ENCODE assay signal across 8 mouse cellular contexts in genomic region chr6:82705221-82705620, GRCm38 (mm10). TPM values are rescaled to one million over a fixed set of nuclear protein-coding genes. Genes with fewer than 3 reads are reported as not detected.
DNase-seq lines count a peak whose midpoint lies in the region; ATAC-seq lines count a peak whose summit lies in the region.

Gene Pole4, minus strand, starts transcription at chr6:82705365.

- no peak within 1 kb of the TSS for H3K9ac ChIP-seq in midbrain, embryonic 15.5 days

- H3K9me3 ChIP-seq in midbrain, embryonic 15.5 days, result no peaks in the 10 kb centered on the region

- H3K27me3 ChIP-seq in midbrain, embryonic 15.5 days (replicated peaks), result no peaks in the 10 kb centered on the region

- no peak within 1 kb of the TSS for H3K27ac ChIP-seq in brown adipose tissue, adult 24 weeks (replicated peaks; ENCODE audit: low read depth, low read length)
- H3K27ac ChIP-seq in midbrain, embryonic 15.5 days, result no peak within 1 kb of the TSS

- DNase-seq in left cerebral cortex, adult 18-20 months (ENCODE audit: low spot score in 2 of 2), result no peak
- no peak for DNase-seq in left cerebral cortex, adult 11 months (ENCODE audit: low spot score)
- DNase-seq in heart, adult 8-10 months (ENCODE audit: low spot score), result no peak
- no peak for DNase-seq in layer of hippocampus, postnatal 25 days (ENCODE audit: extremely low spot score in 1 of 2, low spot score in 1 of 2)
- DNase-seq in cerebellum, postnatal 4 days (ENCODE audit: low spot score in 2 of 2), result no peak
- DNase-seq in thymus, adult 18-20 months, result no peak

- 83% methylated on average over 5 of the region's 5 CpGs for WGBS in midbrain, embryonic 15.5 days

- no peak within 1 kb of the TSS for H3K4me2 ChIP-seq in midbrain, embryonic 15.5 days

- no peaks in the 10 kb centered on the region for H3K4me1 ChIP-seq in brown adipose tissue, adult 24 weeks (ENCODE audit: control insufficient read depth, insufficient read depth, insufficient read length, low read length)
- H3K4me1 ChIP-seq in midbrain, embryonic 15.5 days, result peaks cover 8% of the 10 kb centered on the region

- ATAC-seq in midbrain, embryonic 15.5 days (replicated peaks), result no peak

- H3K4me3 ChIP-seq in brown adipose tissue, adult 24 weeks (ENCODE audit: insufficient read depth, low read depth, low read length), result no peak within 1 kb of the TSS
- no peak within 1 kb of the TSS for H3K4me3 ChIP-seq in midbrain, embryonic 15.5 days

- H3K36me3 ChIP-seq in midbrain, embryonic 15.5 days (replicated peaks), result no peaks in the 10 kb centered on the region

RNA-seq across cellular contexts. Expression of gene Pole4, which starts in this region (rescaled TPM):
- 10 to 100 TPM; 34.5 to 36.1 TPM for total RNA-seq in left cerebral cortex, adult 18-20 months (2021)
- 61.9 and 64.7 TPM in 2 replicates for polyA plus RNA-seq in brown adipose tissue, adult 24 weeks (2012; ENCODE audit: insufficient read depth, insufficient read length, missing spikeins)
- total RNA-seq in heart, adult 8-10 months (2022), result 10 to 100 TPM; 15.0 to 19.2 (median 17.6) TPM
- total RNA-seq in layer of hippocampus, postnatal 25 days (2021), result 10 to 100 TPM; 40.2 to 40.3 TPM
- 102 and 107 TPM in 2 replicates for polyA plus RNA-seq in midbrain, embryonic 15.5 days (2015; fragmentation: Nextera tagmentation; extraction: Ambion mirVana)
